Mouse (Mus musculus) cerebellum, postnatal 4 days (tissue): ENCODE data around the gene Zfp541.

Source experiments
- DNase-seq, 2 experiments: peaks; one replicate each; pipeline ENCODE4 v3.0.0; 2022; ENCODE audit warnings: low spot score in 2 of 2, mixed read lengths in 1 of 2

Gene Zfp541

GRCm38 (mm10) chr7:16080581-16080980 lies 19.0 kb downstream of the Zfp541 start:
- no peak for DNase-seq

- DNase-seq: no peak
Measured at GRCm38 (mm10) chr7:16083361-16083760, 21.7 kb downstream of the Zfp541 start.

DNA sequence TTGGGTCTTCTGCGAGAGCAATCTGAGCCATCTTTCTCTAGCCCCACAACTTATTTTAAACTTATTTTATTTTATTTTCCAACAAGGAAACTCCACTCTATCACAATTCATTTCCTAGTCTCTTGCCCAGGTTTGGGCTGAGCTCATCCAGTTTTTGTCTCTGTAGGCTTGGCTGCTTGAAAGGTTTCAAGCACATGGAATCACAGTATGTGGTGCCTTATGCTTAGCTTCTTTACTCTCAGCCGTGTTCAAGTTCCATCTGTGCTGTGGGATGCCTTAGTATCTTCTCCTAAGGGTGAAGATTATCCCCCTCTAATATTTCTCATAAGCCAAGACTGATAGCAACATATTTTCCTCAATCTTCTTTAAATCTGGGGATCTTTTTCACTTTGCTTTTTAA lies 26.0 kb downstream of the Zfp541 start:
- DNase-seq: no peak

DNA sequence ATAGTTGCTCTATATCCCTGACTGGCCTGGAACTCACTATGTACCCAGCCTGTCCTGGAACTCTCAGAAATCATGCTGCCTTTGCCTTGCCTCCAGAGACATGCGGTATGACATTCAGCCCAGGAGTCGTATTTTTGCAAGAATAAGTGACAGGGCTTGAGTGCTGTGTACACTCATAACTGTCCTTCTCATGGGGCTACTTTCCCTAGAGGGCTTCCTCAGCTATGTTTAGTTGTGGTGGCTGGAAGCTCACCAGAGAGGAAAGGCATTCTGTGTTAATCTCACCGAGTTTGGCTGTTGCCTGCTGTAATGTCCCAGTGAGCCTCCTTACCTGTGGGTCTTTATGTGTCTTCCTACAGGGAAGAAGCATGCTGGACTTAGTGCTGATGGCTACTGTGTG lies 33.0 kb downstream of the Zfp541 start:
- DNase-seq: no peak

- peak; percentile 92 to 95 for DNase-seq
Measured at GRCm38 (mm10) chr7:16098021-16099017, 36.7 kb downstream of the Zfp541 start, which contains the start of gene Napa. Napa (plus strand) TSS chr7:16098458.

DNA sequence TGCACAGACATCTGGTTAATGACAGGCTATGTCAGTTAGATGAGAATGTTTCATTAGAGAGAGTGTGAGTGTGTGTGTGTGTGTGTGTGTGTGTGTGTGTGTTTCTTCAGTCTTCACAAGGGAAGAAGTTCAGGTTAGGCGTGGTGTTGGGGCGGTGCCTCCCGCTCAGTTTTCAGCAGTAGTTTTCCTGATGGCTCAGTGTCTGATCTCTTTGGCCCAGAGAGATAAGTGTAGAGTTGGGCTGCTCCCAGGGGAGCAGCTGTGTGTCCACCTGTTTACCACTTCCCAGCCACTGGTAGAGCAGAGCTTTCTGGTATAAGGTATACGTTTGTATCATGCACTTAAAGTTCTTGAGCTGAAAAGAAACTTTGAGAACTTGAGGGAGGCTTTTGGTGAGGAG lies 38.3 kb downstream of the Zfp541 start:
- no peak for DNase-seq

GRCm38 (mm10) chr7:16101081-16101480 lies 39.5 kb downstream of the Zfp541 start:
- no peak for DNase-seq

GRCm38 (mm10) chr7:16101726-16102475 lies 40.3 kb downstream of the Zfp541 start:
- DNase-seq: no peak

DNA sequence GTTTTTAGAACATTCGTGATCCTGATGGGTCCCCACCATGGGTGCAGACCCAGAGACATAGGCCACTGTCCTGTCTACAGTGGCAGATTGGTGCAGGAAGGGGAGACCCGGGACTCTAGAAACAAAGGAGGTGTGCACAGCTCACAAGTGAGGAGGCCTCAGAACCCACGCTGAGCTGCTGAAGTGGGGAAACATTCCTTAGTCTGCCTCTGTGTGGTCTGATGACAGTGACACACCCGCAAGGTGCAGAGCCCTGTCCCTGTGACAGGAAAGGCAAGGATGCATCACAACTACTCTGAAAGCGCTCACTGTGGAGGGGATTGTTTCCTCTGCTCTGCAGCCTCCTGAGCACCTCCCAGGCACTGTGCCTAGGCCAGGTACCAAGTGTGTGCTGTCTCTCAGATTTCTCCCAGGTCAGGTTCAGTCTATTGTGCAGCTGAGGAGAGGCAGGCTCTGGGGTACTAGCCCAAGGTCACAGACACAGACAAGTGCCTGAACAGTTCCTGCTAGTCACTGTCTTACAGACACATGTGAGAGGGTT lies 41.1 kb downstream of the Zfp541 start:
- DNase-seq: no peak

GRCm38 (mm10) chr7:16103760-16104159 lies 42.1 kb downstream of the Zfp541 start:
- DNase-seq: peak in 1 of 2 experiments; percentile 71

- no peak for DNase-seq
Measured at GRCm38 (mm10) chr7:16104611-16105388, 43.2 kb downstream of the Zfp541 start.

DNA sequence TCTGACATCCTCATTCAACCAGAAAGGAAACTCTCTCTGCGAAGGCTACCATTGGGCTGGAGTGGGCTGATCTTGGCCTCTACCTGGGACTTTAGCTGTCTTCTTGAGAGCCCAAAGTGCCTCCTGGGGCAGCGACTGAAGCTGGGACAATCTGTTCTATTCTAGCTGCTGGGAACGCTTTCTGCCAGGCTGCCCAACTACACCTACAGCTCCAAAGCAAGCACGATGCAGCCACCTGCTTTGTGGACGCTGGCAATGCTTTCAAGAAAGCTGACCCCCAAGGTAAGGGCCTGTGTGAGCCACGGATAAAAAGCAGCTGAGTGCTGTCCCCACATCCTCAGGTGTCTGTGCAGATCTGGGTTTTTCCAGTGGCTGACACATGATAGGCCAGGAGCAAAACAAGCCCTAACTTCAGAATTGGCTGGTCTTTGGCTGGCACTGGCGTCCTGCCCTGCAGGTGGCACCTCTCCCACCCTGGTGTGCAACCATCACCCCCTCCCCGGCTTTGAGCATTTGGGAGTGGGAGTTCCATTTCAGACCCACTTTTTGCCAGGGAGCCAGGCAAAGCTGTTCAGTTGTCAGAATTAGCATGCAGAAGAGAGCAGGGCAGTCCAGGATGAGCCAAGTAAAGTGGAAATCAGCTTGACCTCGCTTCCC lies 47.4 kb downstream of the Zfp541 start:
- DNase-seq: no peak

GRCm38 (mm10) chr7:16110158-16110557 lies 48.5 kb downstream of the Zfp541 start:
- DNase-seq: no peak

DNA sequence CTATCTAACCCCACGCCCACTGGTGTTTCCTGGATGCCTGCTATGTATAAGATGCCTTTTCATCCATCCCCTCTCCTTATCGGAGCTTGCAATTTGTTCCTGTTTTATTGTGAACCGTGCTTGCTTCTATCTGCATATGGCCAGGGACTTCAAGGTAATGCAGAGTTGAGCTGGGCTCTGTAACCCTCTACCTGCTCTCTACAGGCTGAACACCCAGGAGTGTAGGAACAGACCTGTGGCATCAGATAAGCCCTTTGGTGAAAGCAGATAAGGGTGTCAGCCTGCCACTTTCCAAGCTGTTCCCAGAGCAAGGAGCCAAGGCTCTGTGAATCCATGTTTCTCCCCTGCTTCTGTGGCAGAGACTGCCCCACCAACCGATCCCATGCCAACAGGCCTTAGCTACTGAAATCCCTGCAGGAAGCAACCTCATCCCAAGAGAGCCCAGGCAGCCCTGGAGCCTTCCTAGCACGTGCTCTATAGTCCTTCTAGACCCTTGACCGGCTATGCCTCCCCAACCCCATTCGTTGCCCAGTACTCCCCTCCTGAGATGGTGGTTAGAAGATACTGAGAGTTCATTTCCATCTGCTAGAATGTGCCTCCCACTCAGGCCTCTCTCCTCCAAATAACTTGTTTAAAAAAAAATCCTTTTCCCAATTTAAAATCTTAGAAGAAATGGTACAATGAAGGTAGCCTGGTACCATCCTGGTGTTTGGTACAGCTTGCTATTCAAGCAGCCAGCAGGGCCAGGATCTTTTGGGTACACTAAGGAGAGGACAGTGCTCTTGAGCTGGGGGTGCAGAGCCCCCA lies 49.9 kb downstream of the Zfp541 start:
- no peak for DNase-seq

DNA sequence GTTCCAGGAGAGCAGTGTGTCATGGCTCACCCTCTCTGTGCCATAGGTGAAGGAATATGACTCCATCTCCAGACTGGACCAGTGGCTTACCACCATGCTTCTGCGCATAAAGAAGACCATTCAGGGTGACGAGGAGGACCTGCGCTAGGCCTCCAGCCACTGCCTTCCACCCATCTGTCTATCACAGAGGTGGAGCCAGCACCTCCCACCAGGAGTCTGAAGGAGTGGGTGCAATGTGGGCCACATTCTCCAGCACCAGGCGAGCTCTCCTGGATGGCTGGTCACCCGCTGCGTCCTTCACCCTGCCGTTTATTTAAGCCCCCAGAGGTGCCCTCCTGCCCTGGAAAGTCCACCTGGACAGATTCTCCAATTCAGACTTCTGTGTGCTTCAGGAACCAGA lies 54.8 kb downstream of the Zfp541 start:
- no peak for DNase-seq

DNA sequence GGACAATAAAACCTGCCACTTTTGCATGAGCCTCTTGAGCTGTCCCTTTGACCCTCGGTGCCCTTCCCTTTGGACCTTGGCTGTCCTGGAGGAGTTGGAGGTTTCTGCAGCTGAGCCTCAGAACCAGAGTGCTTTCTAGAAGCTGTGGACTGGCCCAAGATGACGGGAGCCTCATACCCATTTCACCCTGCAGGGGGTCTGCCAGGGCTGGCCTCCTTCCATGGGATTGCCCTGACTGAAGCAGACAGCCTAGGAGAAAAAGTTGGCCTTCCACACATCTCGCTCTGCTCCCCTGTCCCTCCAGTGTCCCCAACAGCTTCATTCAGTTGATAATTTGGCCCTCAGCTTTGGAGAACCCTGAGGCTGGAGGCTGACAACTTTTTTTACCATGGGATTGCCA lies 55.5 kb downstream of the Zfp541 start:
- peak in 1 of 2 experiments; percentile 47 for DNase-seq

DNA sequence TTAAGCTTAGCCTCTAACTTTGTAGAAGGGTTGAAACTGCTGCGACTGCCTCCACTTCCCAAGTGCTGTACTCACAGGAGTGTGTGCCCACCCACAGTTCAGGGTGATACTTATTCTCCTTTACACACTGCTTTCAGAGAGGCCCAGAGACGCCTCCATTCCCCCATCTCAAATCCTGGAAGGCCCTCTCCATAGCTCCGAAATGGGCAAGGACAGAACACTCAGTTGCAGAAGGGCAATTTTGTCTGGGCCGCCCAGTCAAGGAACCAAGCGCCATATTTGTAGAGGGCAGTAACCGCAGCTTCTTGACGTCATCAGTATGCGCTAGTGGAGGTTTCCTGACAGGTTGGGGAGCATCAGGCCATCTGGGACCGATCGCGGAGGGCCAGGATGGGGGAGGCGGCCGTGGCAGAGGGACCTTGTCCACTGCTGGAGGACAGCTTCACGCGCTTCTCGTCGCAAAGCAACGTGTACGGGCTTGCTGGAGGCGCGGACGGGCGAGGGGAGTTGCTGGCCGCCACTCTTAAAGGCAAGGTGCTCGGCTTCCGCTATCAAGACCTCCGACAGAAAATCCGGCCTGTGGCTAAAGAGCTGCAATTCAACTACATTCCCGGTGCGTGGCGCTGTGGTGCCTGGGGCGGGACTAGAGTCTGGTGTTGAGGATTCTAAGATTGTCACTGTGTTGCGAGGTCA lies 58.1 kb downstream of the Zfp541 start, which contains the start of gene Kptn:
Kptn (plus strand) TSS at position 327 of the 693 bp plus-strand sequence.
- DNase-seq: peak; percentile 90 to 94

DNA sequence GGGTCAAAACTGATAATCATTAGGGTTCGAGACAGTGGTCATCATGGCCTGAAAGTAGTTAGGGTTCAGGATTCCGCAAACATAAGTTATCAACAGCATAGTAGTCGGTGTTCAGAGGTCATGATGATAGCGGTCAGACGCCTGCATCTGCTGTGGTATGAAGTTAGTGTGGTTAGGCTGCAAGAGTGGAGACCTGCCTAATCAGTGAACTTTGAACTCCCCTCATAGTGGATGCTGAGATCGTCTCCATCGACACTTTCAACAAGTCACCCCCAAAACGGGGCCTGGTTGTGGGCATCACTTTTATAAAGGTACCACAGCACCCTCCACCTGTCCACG lies 58.6 kb downstream of the Zfp541 start:
- DNase-seq: no peak

- no peak for DNase-seq
Measured at GRCm38 (mm10) chr7:16125829-16126228, 64.2 kb downstream of the Zfp541 start.

- DNase-seq: no peak
Measured at GRCm38 (mm10) chr7:16128344-16128743, 66.7 kb downstream of the Zfp541 start.
